Mouse (Mus musculus): ENCODE measurements at regions not wholly inside any gene's neighbourhood (a gene's known extent, or its start where the extent isn't known, plus 50 kb on each side); places are given as distances from the start of the nearest gene placed in this dataset.
A peak's percentile ranks its signal among the peaks of the same experiment; 100 is the strongest.
"Not testable (repeated sequence)": the region's sequence is repeated elsewhere in the genome, so short reads cannot be mapped to it uniquely, and the experiment has no call there.

DNA sequence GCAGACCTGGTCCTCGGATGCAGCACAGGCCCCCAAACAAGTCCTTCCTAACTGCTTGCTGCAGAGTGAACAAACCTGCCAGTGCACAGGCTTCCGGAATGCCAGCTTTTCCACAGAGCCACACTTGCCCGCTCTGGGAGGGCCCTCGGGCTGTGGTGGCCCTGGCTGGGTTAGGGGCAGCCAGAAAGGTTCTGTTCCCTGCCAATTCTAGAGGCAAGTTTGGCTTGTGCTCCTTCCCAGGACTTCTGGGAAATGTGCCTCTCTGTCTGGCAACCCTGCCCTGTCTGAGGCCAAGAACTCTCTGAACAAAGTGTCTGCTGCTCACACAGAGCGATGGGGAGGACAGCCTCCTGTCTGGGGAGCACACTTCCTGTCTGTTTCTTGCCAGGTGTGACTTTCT lies 66.4 kb downstream of the Xrcc2 start:
- DNase-seq (ENCODE audit: low spot score), result no peak

DNA sequence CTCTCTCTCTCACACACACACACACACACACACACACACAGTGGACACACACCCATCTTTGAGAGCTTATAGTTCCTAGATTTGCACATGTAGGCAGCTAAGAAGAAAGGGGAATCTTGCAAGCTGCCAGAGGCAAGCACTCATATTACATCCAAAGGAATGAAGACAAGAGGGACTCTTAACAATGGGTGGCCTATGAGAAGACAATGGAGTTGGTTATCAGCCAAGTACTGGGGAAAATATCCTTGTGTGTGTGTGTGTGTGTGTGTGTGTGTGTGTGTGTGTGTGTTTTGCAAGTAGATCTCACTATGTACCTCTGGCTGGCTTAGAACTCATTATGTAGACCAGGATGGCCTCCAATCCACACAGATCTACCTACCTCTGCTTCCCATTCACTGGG lies 67.5 kb downstream of the Xrcc2 start:
- no peak for DNase-seq (ENCODE audit: low spot score)

DNA sequence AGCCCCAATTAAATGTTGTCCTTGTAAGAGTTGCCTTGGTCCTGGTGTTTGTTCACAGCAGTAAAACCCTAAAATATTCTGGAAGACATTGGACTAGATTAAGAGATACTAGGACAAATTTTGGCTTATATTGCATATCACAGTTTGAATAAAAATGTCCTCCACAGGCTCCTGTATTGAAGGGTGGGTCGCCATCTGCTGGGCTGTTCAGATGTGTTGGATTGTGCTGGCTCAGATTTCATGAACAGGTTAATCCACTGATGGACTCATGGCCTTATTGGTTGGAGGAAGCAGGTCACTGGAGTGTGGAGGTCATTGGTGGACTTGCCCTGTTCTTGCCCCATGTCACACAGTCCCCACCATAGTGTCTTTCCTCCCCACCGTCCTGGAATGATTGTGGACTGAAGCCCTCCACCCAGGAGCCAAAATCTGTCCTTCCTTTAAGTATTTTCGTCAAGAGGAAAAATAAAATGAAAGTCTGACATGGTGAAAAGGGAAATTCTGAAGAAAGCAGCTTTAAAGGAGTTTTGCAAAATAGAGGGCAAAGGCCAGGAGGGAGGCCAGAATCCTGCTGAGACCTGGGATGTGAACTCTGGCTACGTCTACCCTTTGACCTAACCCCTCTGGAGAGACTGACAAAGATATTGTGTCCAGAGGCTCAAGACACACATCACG lies 72.6 kb downstream of the Xrcc2 start:
- no peak for DNase-seq (ENCODE audit: low spot score)

DNA sequence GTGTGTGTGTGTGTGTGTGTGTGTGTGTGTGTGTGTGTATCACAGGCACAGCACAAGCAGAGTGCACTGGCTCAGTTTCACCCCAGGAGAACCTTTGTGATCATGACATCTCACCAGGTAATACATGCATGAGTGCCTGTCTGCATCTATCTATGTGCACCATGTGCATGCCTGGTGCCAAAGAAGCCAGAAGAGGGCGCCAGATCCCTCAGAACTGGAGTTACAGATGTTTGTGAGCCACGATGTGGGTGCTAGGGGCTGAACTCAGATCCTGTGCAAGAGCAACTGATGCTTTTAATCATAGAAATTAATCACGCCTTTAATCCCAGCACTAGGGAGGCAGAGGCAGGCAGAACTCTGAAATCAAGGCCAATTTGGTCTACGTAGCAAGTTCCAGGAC lies 75.9 kb downstream of the Xrcc2 start:
- DNase-seq (ENCODE audit: low spot score), result no peak

DNA sequence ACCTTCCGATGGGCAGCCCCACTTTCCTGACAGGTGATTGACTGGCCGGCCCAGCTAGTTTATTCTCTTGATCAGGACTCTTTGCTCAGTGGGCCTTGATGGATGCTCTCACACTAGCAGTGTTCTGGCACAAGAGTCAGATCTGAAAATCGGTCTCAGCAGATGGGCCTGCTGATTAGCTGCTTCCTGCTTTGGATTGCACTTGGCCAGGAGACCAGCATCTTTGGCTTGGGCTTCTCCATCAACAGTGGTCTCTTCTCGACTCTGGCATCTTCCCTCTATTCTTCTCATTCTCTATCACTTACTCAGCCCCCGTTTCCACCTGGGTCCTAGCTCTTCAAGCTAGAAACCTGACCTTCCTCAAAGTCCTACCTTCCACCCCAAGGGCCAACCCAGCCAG lies 77.1 kb downstream of the Xrcc2 start:
- no peak for DNase-seq (ENCODE audit: low spot score)

DNA sequence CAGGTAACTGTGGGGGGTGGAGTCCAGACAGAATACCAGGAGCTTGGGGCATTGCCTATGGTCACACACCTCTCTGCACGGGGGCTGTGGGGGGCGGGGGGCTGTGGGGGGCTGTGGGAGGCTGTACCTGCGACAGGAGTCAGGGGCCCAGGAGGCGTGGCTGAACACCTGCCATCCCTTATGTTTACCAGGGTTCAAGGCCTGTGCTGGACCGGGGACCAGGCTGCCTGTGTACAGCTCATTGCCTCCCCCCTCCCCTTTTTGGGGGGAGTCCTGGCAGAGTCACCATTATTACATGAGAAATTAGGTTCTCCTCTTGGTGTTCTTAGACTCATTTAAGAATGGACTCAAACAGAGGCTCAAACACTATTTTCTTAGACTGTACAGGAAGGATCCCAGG lies 78.5 kb downstream of the Xrcc2 start:
- no peak for DNase-seq (ENCODE audit: low spot score)

DNA sequence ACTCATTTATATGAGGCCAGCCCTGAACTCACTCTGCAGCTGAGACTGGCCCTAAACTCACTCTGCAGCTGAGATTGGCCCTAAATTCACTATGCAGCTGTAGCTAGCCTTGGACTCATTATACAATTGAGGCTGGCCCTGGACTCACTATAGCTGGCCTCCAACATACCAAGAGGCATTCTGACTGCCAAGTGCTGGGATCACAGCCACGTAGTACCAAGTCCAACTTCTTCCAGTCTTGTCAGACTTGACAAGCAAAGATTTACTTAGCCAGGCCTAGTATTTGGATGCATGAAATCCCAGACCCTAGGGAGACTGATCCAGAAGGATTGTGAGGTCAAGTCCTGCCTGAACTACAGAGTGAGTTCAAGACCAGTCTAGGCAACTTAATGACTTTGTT lies 81.6 kb downstream of the Xrcc2 start:
- no peak for DNase-seq (ENCODE audit: low spot score)

DNA sequence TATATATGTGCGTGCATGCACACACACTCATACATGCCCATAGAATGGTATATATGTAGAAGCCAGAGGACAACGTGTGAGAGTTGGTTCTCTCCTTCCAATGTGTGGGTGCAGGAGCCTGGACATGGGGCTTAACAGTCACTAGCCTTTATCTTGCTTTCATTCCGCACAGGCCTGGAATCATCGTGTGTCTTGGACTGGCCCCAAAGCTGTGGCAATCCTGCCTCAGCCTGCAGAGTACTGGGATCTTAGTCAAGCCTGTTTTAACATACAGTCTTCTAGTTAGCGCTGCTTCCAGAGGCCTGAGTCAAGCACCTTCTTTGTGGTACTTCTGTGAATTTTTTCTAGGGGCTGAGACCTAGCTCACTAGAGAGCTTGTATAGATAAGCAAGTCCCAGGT lies 85.8 kb downstream of the Xrcc2 start:
- DNase-seq (ENCODE audit: low spot score), result no peak

DNA sequence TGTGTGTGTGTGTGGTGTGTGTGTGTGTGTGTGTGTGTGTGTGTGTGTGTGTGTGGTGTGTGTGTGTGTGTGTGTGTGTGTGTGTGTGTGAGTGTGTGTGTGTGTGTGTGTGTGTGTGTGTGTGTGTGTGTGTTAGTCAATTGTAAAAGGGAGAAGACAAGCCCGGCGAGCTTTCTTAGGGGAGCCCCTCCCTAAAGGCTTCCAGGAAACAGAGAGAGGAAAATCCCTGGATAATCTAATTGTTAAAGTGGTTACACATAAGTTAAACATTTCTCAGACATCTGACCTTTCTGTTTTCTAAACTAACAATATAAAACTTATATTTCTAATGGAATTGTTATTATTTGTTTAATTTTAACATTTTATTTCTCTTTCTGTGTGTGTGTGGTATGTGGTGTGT lies 86.3 kb downstream of the Xrcc2 start:
- DNase-seq (ENCODE audit: low spot score), result not testable (repeated sequence)

DNA sequence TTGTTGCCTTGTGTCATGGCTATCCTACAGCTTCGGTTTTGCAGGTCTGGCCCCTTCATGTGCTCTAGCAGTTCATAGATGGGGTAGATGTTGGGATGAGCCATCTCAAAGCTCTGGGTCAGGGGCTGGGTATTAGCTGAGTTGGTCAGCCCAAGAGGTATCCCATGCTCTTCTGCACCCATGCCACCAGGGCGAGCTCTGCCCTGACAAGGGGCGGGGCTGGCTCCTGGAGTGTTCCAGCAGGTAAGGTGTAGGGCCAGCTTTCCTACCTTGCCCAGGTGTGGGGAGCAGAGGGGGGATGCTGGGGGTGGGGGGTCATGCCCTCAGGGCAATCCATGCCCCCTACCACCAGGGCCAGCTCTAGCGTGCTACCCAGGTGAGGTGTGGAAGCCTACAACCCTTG lies 91.0 kb downstream of the Xrcc2 start:
- DNase-seq (ENCODE audit: low spot score), result no peak

DNA sequence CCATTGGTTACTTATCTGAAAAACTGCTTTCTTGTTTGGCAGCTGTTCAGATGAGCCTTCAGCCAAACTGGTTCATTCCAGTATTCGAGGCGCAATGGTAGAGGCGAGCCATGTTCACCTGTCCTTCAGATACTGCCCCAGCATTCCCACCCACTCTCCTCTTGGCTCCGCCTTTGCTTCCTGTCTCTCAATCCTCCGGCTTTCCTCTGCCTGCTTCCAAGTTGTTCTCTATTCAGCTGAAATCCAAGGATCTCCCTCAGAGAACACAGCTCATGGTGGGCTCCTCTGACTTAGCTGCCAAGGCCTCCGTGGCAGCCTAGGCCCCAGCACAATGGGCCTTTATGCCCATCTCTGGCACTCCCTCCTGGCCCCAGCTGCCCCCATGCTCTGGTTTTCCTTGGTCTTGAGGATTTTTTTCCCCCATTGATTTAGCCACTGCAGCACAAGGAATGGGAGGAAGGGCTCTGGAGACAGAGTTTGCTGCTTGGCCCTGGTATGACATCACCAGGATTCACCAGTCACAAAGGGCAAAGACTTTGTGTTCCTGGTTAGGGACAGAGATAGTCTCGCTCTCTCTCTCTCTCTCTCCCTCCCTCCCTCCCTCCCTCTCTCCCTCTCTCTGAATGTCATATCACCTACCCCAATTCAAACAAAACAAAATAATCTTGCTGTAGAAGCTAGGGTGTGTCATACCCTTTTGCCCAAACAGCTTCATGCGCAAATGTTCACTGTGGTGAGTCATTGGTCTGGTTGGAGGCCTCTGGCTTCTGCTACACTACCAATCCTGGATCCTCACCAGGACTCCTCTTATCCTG lies 91.6 kb downstream of the Xrcc2 start:
- peak; percentile 13 for DNase-seq (ENCODE audit: low spot score)

DNA sequence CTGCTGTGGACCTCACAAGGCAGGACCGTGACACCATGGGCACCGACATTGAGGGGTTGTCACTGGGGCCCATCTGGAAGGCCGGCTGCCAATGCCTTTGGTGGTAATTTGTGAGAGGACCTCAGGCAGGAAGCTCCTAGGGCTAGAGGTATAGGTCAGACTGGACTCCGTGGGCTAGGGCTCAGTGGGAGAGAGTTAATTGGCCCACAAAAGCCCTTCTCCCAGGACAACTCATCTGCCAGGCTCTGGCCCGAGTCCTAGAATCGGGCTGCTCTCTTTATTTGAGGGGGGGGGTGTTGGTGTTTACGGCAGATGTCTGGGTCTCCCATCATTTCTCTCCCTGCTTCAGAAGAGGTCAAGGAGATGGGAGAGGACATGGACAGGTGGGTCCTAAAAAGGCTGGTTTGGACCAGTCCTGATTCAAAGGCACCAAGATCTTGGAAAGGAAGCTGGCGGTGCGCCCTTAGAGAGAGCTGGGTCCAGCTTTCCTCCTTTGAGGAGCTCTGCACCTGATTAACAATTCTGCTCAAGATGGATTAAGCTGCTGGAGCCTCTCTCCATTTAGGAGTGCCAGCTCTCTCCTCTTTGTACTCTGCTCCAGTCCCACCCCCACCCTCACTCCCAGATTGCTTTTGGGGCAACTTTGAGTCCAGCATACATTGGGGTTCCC lies 93.5 kb downstream of the Xrcc2 start:
- DNase-seq (ENCODE audit: low spot score), result no peak

DNA sequence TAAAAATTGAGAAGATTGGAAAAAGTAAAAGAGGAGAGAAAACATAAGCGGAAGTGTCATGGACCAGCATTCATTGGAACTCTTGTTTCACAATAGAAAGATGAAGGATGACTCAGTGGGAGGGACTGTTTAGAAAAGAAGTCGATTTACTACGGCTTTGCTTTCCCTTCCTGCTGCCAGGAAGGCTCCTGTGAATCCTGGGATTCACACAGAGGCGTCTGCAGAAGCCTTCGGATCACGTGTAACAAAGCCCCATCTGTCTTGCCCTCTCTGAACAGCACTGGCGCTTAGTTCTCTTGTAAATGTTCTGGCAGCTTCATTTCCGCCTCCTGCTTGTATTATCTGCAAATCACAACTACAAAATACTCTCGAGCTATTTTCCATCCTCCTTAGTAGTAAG lies 94.0 kb downstream of the Cct8l1 start:
- DNase-seq (ENCODE audit: low spot score), result no peak

DNA sequence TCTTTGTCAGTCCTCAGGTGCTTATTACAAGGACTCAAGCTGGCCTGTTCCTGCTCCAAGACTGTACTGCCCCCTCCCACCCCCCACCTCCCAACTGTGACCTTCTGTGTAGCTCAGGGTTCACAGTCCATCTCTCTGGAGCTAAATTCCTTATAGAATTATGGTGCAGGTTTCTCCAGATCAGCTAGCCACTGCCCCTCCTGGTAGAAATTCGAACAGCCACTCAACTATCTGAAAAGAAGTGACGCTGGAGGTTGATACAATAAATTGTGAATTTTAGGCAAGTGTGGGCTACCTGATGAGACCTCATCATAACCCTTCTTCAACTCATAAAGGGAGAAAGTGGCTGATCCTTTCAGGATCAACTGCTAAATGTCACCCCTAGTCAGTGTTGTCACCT lies 86.3 kb downstream of the Cct8l1 start:
- DNase-seq (ENCODE audit: low spot score), result no peak

DNA sequence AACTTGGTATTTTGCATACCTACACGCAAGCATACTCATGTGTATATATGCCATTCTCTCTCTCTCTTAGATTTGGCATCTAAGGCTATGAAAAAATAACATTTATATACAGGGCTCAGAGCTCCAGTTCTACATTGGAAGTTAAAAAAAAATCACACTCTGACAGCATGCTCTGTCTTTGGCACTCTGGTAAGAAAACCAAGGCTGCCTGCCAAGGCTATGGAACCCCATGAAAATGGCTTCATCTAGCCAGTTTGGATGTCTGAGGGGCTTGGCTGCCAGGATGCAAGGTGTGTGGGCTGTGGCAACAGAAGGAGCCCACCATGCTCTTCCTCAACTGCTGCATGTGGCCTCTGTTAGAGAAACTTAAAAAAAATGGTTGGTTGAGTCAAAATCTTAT lies 83.5 kb downstream of the Cct8l1 start:
- no peak for DNase-seq (ENCODE audit: low spot score)

DNA sequence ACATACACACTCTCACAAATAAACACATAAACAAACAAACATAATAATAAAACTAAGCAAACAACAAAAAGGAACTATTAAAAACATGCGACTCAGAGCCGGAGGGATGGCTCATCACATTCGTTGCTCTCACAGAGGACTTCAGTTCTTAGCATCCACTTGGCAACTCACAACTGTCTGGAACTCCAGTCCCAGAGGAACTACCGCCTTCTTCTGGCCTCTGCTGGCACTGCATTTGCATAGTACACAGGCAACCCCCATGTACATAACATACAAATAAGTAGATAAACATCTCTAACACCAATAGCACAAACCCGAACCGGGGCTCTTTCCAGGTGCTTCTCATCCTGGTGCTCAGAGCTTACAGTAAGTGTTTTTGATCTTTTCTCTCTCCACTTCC lies 81.9 kb downstream of the Cct8l1 start:
- no peak for DNase-seq (ENCODE audit: low spot score)

DNA sequence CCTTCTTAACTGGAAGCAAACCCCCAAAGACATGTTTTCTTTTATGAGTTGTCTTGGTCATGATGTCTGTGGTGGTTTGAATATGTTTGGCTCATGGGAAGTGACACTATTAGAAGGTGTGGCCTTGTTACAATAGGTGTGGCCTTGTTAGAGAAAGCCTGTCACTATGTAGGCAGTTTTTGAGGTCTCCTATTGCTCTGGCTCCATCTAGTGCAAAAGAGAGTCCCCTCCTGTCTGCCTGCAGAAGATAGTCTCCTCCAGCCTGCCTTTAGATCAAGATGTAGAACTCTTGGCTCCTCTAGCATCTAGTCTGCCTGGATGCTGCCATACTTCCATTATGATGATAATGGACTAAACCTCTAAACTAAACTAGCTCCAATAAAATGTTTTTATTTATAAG lies 75.8 kb downstream of the Cct8l1 start:
- no peak for DNase-seq (ENCODE audit: low spot score)
